Mouse (Mus musculus) intestine, embryonic 14.5 days (tissue): ENCODE results near the gene Dag1. TPM values are rescaled to one million over a fixed set of nuclear protein-coding genes. Genes with fewer than 3 reads are reported as not detected.

Experiments
- ATAC-seq: fragments of 200-750 bp; cut with Nextera tagmentation; replicated peaks from 2 replicates; pipeline ENCODE4 v1.8.0; 2017; ENCODE audit warnings: low read depth, moderate number of reproducible peaks, moderate TSS enrichment, moderate library complexity; ENCODE audit not compliant: low FRiP score, low TSS enrichment
- DNase-seq: peaks from one replicate; pipeline ENCODE4 v3.0.0-alpha.2; 2018; ENCODE audit warnings: low spot score
- H3K27ac ChIP-seq: fragments of 300-500 bp; sonication (generic); 2 replicates; pipeline ENCODE4 v1.5.1; 2014; ENCODE audit warnings: low read depth, mild to moderate bottlenecking, control low read depth
- H3K27me3 ChIP-seq: fragments of 300-500 bp; sonication (generic); replicated peaks from 2 replicates; pipeline ENCODE4 v1.6.1; 2014; ENCODE audit warnings: low read length, control low read depth; ENCODE audit not compliant: control insufficient read depth, insufficient read depth
- H3K36me3 ChIP-seq: fragments of 300-500 bp; sonication (generic); 2 replicates; pipeline ENCODE4 v1.6.1; 2014; ENCODE audit warnings: low read length, control low read depth; ENCODE audit not compliant: control insufficient read depth, insufficient read depth
- H3K4me1 ChIP-seq: fragments of 300-500 bp; sonication (generic); replicated peaks from 2 replicates; pipeline ENCODE4 v1.6.1; 2014; ENCODE audit warnings: low read length, control low read depth, mixed read lengths; ENCODE audit not compliant: control insufficient read depth, insufficient read depth
- H3K4me2 ChIP-seq: fragments of 300-500 bp; sonication (generic); 2 replicates; pipeline ENCODE4 v1.6.1; 2014; ENCODE audit warnings: low read length
- H3K4me3 ChIP-seq: fragments of 300-500 bp; sonication (generic); 2 replicates; pipeline ENCODE4 v1.5.1; 2014; ENCODE audit warnings: low read depth, low read length, control low read depth, mixed read lengths
- H3K9ac ChIP-seq: fragments of 300-500 bp; sonication (generic); 2 replicates; pipeline ENCODE4 v1.6.1; 2014; ENCODE audit warnings: mild to moderate bottlenecking, low read length
- H3K9me3 ChIP-seq: fragments of 300-500 bp; sonication (generic); 2 replicates; pipeline ENCODE4 v1.6.1; 2016; ENCODE audit warnings: low read length, control low read depth; ENCODE audit not compliant: control insufficient read depth
- WGBS: fragments of 180-500 bp; shearing (Covaris S2); extraction: QIAGEN DNeasy Blood & Tissue Kit; methylation state at CpG from one replicate; pipeline ENCODE4 v1.1.7; 2014; 5-methylcytosine and 5-hydroxymethylcytosine counted together
- polyA plus RNA-seq: library from polyadenylated mRNA; unstranded; fragments of >200 nt; fragmentation: Nextera tagmentation; extraction: Ambion mirVana; gene quantifications from 2 replicates; pipeline ENCODE4 v1.2.1, GENCODE M21; 2014

Gene Dag1
- polyA plus RNA-seq, 1 experiment from 2014 or later, result 75.6 TPM

- 53% methylated on average over 5 of the region's 5 CpGs for WGBS
- peaks cover 23% of the 10 kb centered on the region for H3K36me3 ChIP-seq
- no peak overlapping the region for H3K9ac ChIP-seq
- ATAC-seq, result no peak; the same call in 1 of the 2 replicates
- DNase-seq, result no peak
- H3K9me3 ChIP-seq, result no peaks in the 10 kb centered on the region
- H3K4me3 ChIP-seq, result no peak overlapping the region
- H3K4me1 ChIP-seq, result no peaks in the 10 kb centered on the region
- no peaks in the 10 kb centered on the region for H3K27me3 ChIP-seq
- H3K27ac ChIP-seq, result no peak overlapping the region
- no peak overlapping the region for H3K4me2 ChIP-seq
Measured at GRCm38 (mm10) chr9:108248957-108249356, 14.8 kb downstream of the Dag1 start.

GRCm38 (mm10) chr9:108244984-108245383 is 18.8 kb downstream of the Dag1 start:
- Histone ChIP-seq H3K36me3 (peaks cover 10% of the 10 kb centered on the region; the same call in 1 of the 2 replicates), H3K4me2 (no peak overlapping the region), H3K9me3 (no peaks in the 10 kb centered on the region), H3K27ac (no peak overlapping the region), H3K4me1 (no peaks in the 10 kb centered on the region), H3K9ac (no peak overlapping the region), H3K4me3 (no peak overlapping the region), H3K27me3 (no peaks in the 10 kb centered on the region)
- DNase-seq, result no peak
- ATAC-seq, result no peak
- WGBS, result 75% methylated on average over 3 of the region's 3 CpGs

GRCm38 (mm10) chr9:108244540-108244939 is 19.2 kb downstream of the Dag1 start:
- WGBS, result 92% methylated on average over 3 of the region's 3 CpGs
- H3K36me3 ChIP-seq, result peaks cover 10% of the 10 kb centered on the region; the same call in 1 of the 2 replicates
- H3K9me3 ChIP-seq, result no peaks in the 10 kb centered on the region

GRCm38 (mm10) chr9:108239951-108240350 is 23.8 kb downstream of the Dag1 start:
- no peak overlapping the region for H3K4me3 ChIP-seq
- 56% methylated on average over 5 of the region's 5 CpGs for WGBS
- H3K4me2 ChIP-seq, result no peak overlapping the region
- H3K9ac ChIP-seq, result no peak overlapping the region
- no peaks in the 10 kb centered on the region for H3K4me1 ChIP-seq
- no peak overlapping the region for H3K27ac ChIP-seq
- DNase-seq, result no peak
- H3K36me3 ChIP-seq, result no peaks in the 10 kb centered on the region
- no peaks in the 10 kb centered on the region for H3K9me3 ChIP-seq
- no peaks in the 10 kb centered on the region for H3K27me3 ChIP-seq
- ATAC-seq, result no peak

More at GRCm38 (mm10) chr9:108244540-108244939, 19.2 kb downstream of the Dag1 start:
- Histone ChIP-seq H3K27me3 (no peaks in the 10 kb centered on the region), H3K9ac (no peak overlapping the region), H3K4me1 (no peaks in the 10 kb centered on the region), H3K27ac (no peak overlapping the region), H3K4me2 (no peak overlapping the region), H3K4me3 (no peak overlapping the region)
- DNase-seq, result no peak
- no peak for ATAC-seq

GRCm38 (mm10) chr9:108238831-108239230 is 24.9 kb downstream of the Dag1 start:
- WGBS, result 79% methylated on average over 3 of the region's 3 CpGs
- Histone ChIP-seq H3K36me3 (no peaks in the 10 kb centered on the region), H3K27me3 (no peaks in the 10 kb centered on the region), H3K4me3 (no peak overlapping the region), H3K4me2 (no peak overlapping the region), H3K9ac (no peak overlapping the region), H3K27ac (no peak overlapping the region), H3K9me3 (no peaks in the 10 kb centered on the region), H3K4me1 (no peaks in the 10 kb centered on the region)
- DNase-seq (no peak), ATAC-seq (no peak)

GRCm38 (mm10) chr9:108238402-108238801 is 25.4 kb downstream of the Dag1 start:
- no peak for ATAC-seq
- no peaks in the 10 kb centered on the region for H3K36me3 ChIP-seq
- no peak overlapping the region for H3K27ac ChIP-seq
- no peaks in the 10 kb centered on the region for H3K9me3 ChIP-seq
- H3K9ac ChIP-seq, result no peak overlapping the region
- no peak overlapping the region for H3K4me2 ChIP-seq
- no peak overlapping the region for H3K4me3 ChIP-seq
- 77% methylated on average over 2 of the region's 2 CpGs for WGBS
- no peaks in the 10 kb centered on the region for H3K4me1 ChIP-seq
- H3K27me3 ChIP-seq, result no peaks in the 10 kb centered on the region
- no peak for DNase-seq

- no peak overlapping the region for H3K9ac ChIP-seq
- no peak overlapping the region for H3K4me3 ChIP-seq
- no peak overlapping the region for H3K4me2 ChIP-seq
- WGBS, result 88% methylated on average over 2 of the region's 2 CpGs
- H3K27me3 ChIP-seq, result no peaks in the 10 kb centered on the region
- no peak for ATAC-seq
- H3K36me3 ChIP-seq, result no peaks in the 10 kb centered on the region
- H3K9me3 ChIP-seq, result no peaks in the 10 kb centered on the region
- no peaks in the 10 kb centered on the region for H3K4me1 ChIP-seq
- H3K27ac ChIP-seq, result no peak overlapping the region
- DNase-seq, result no peak
Measured at GRCm38 (mm10) chr9:108234682-108235081, 29.1 kb downstream of the Dag1 start.

GRCm38 (mm10) chr9:108232908-108233307 is 30.9 kb downstream of the Dag1 start:
- WGBS, result 84% methylated on average over 2 of the region's 2 CpGs
- Histone ChIP-seq H3K4me3 (no peak overlapping the region), H3K4me2 (no peak overlapping the region), H3K36me3 (no peaks in the 10 kb centered on the region), H3K4me1 (no peaks in the 10 kb centered on the region), H3K9me3 (no peaks in the 10 kb centered on the region), H3K27me3 (no peaks in the 10 kb centered on the region), H3K9ac (no peak overlapping the region), H3K27ac (no peak overlapping the region)
- ATAC-seq (no peak), DNase-seq (no peak)

- no peaks in the 10 kb centered on the region for H3K4me1 ChIP-seq
- H3K4me2 ChIP-seq, result no peak overlapping the region
- H3K4me3 ChIP-seq, result no peak overlapping the region
- DNase-seq, result no peak
- H3K9me3 ChIP-seq, result no peaks in the 10 kb centered on the region
- H3K27me3 ChIP-seq, result no peaks in the 10 kb centered on the region
- WGBS, result 44% methylated on average over 2 of the region's 2 CpGs
- no peak overlapping the region for H3K9ac ChIP-seq
- no peak overlapping the region for H3K27ac ChIP-seq
- no peaks in the 10 kb centered on the region for H3K36me3 ChIP-seq
- no peak for ATAC-seq
Measured at GRCm38 (mm10) chr9:108227911-108228649, 35.7 kb downstream of the Dag1 start.
